Mouse (Mus musculus): Measurements from ENCODE around the gene Gm17662.

Gm17662 gene

GRCm38 (mm10) chr4:104857029-104857428, at the start of gene Gm17662:
Gm17662 (plus strand) TSS chr4:104857329.
- DNase-seq = no peak

- DNase-seq = no peak
Observed at GRCm38 (mm10) chr4:104810710-104811286, 46.3 kb upstream of the Gm17662 start.

- DNase-seq = no peak
Observed at GRCm38 (mm10) chr4:104813617-104814016, 43.5 kb upstream of the Gm17662 start.

- no peak for DNase-seq
Observed at GRCm38 (mm10) chr4:104816519-104817232, 40.5 kb upstream of the Gm17662 start.

GRCm38 (mm10) chr4:104817509-104817908, 39.6 kb upstream of the Gm17662 start:
- DNase-seq = peak; percentile 23

- no peak for DNase-seq
Observed at GRCm38 (mm10) chr4:104818986-104819385, 38.1 kb upstream of the Gm17662 start.

- DNase-seq = no peak
Observed at GRCm38 (mm10) chr4:104819891-104820290, 37.2 kb upstream of the Gm17662 start.

- DNase-seq = no peak
Observed at GRCm38 (mm10) chr4:104823597-104824101, 33.5 kb upstream of the Gm17662 start.

GRCm38 (mm10) chr4:104824381-104825077, 32.6 kb upstream of the Gm17662 start:
- DNase-seq = peak; percentile 34

- peak; percentile 61 for DNase-seq
Observed at GRCm38 (mm10) chr4:104828939-104829338, 28.2 kb upstream of the Gm17662 start.

- no peak for DNase-seq
Observed at GRCm38 (mm10) chr4:104835096-104835495, 22.0 kb upstream of the Gm17662 start.

GRCm38 (mm10) chr4:104838342-104838741, 18.8 kb upstream of the Gm17662 start:
- no peak for DNase-seq

GRCm38 (mm10) chr4:104842204-104842603, 14.9 kb upstream of the Gm17662 start:
- DNase-seq = no peak

GRCm38 (mm10) chr4:104843546-104843945, 13.6 kb upstream of the Gm17662 start:
- DNase-seq = no peak

GRCm38 (mm10) chr4:104855216-104855615, 1.9 kb upstream of the Gm17662 start:
- no peak for DNase-seq

GRCm38 (mm10) chr4:104857823-104858222, 694 bp downstream of the Gm17662 start:
- no peak for DNase-seq

GRCm38 (mm10) chr4:104861241-104861640, 4.1 kb downstream of the Gm17662 start:
- DNase-seq = no peak

GRCm38 (mm10) chr4:104864397-104864796, 7.3 kb downstream of the Gm17662 start:
- no peak for DNase-seq

- DNase-seq = peak; percentile 57
Observed at GRCm38 (mm10) chr4:104869581-104869980, 12.5 kb downstream of the Gm17662 start.

GRCm38 (mm10) chr4:104870196-104870595, 13.1 kb downstream of the Gm17662 start:
- no peak for DNase-seq

GRCm38 (mm10) chr4:104875832-104876231, 18.7 kb downstream of the Gm17662 start:
- no peak for DNase-seq

- DNase-seq = no peak
Observed at GRCm38 (mm10) chr4:104876323-104876722, 19.2 kb downstream of the Gm17662 start, which contains the start of gene C8a. C8a (minus strand) TSS chr4:104876398.

GRCm38 (mm10) chr4:104887486-104887885, 30.4 kb downstream of the Gm17662 start:
- peak; percentile 13 for DNase-seq

All from kidney, postnatal 10 days (tissue).